Mouse (Mus musculus) ES-E14 (cell line): Measurements from ENCODE around the gene Ifng.
A peak's percentile ranks its signal among the peaks of the same experiment; 100 is the strongest.

ENCODE experiments used
- CHD2 ChIP-seq: IDR thresholded peaks from 2 replicates; pipeline ENCODE4 v1.6.1; 2014; ENCODE audit warnings: mild to moderate bottlenecking, low read depth, low read length, inconsistent platforms
- HCFC1 ChIP-seq: IDR thresholded peaks from 2 replicates; pipeline ENCODE4 v1.6.1; 2012; ENCODE audit warnings: low read length, inconsistent platforms, borderline replicate concordance; ENCODE audit not compliant: insufficient read depth
- MAFK ChIP-seq: IDR thresholded peaks from 2 replicates; pipeline ENCODE4 v1.6.1; 2014; ENCODE audit warnings: mild to moderate bottlenecking, low read depth, low read length, inconsistent platforms; ENCODE audit not compliant: insufficient read depth
- ZC3H11A ChIP-seq: IDR thresholded peaks from 2 replicates; pipeline ENCODE4 v1.6.1; 2012; ENCODE audit warnings: low read depth, mild to moderate bottlenecking, inconsistent platforms, low read length, borderline replicate concordance
- ZNF384 ChIP-seq: IDR thresholded peaks from 2 replicates; pipeline ENCODE4 v1.6.1; 2012; ENCODE audit warnings: low read depth, low read length, inconsistent platforms

DNA sequence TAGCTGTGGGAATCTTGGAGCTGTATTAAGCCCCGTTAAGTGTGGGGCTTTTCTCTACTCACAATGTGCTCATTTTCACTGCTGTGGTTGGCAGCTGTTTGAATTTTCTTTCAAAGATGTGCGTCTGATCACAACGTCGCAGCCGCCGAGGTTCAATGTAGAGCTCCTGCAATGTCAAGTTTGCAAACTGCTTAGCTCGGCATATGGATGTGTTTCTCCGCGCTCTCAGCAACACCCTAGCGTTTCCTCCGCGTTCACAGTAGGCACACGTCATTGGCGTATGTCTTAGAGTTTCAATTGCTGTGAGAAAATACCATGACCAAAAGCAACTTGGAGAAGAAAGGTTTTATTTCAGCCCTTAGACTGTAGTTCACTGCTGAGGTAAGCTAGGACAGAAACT lies 5.1 kb downstream of the Ifng start:
- TF ChIP-seq ZNF384 (no peak), ZC3H11A (no peak), CHD2 (no peak), MAFK (peak; percentile 55), HCFC1 (no peak)
